Mouse (Mus musculus) neural tube, embryonic 11.5 days (tissue): ENCODE results near the gene Itgb5. TPM values are rescaled to one million over a fixed set of nuclear protein-coding genes. Genes with fewer than 3 reads are reported as not detected.

Experiments used
- ATAC-seq: fragments of 200-750 bp; cut with Nextera tagmentation; 2 replicates; pipeline ENCODE4 v1.8.0; 2017; ENCODE audit warnings: moderate number of reproducible peaks, mild to moderate bottlenecking, moderate TSS enrichment, moderate library complexity; ENCODE audit not compliant: insufficient read depth, low FRiP score, low TSS enrichment
- DNase-seq: peaks from one replicate; pipeline ENCODE4 v3.0.0-alpha.2; 2015; ENCODE audit warnings: low spot score
- H3K27ac ChIP-seq: fragments of 300-500 bp; sonication (generic); 2 replicates; pipeline ENCODE4 v1.5.1; 2014; ENCODE audit warnings: low read depth, mild to moderate bottlenecking, low read length
- H3K27me3 ChIP-seq: fragments of 300-500 bp; sonication (generic); 2 replicates; pipeline ENCODE4 v1.6.1; 2014; ENCODE audit warnings: mild to moderate bottlenecking, low read length, mixed read lengths; ENCODE audit not compliant: control insufficient read depth, insufficient read depth
- H3K36me3 ChIP-seq: fragments of 300-500 bp; sonication (generic); 2 replicates; pipeline ENCODE4 v1.6.1; 2014; ENCODE audit warnings: mild to moderate bottlenecking, low read length, moderate library complexity, mixed read lengths; ENCODE audit not compliant: control insufficient read depth, insufficient read depth
- H3K4me1 ChIP-seq: fragments of 300-500 bp; sonication (generic); 2 replicates; pipeline ENCODE4 v1.6.1; 2014; ENCODE audit warnings: low read length, mixed read lengths; ENCODE audit not compliant: control insufficient read depth, insufficient read depth
- H3K4me2 ChIP-seq: fragments of 300-500 bp; sonication (generic); 2 replicates; pipeline ENCODE4 v1.6.1; 2014; ENCODE audit warnings: low read depth, mild to moderate bottlenecking, moderate library complexity
- H3K4me3 ChIP-seq: fragments of 300-500 bp; sonication (generic); 2 replicates; pipeline ENCODE4 v1.5.1; 2014; ENCODE audit warnings: low read depth, low read length
- H3K9ac ChIP-seq: fragments of 300-500 bp; sonication (generic); 2 replicates; pipeline ENCODE4 v1.6.1; 2014; ENCODE audit warnings: mild to moderate bottlenecking, low read length
- H3K9me3 ChIP-seq: fragments of 300-500 bp; sonication (generic); 2 replicates; pipeline ENCODE4 v1.6.1; 2016; ENCODE audit warnings: low read length; ENCODE audit not compliant: control insufficient read depth
- WGBS: fragments of 180-500 bp; shearing (Covaris S2); extraction: QIAGEN DNeasy Blood & Tissue Kit; methylation state at CpG from one replicate; pipeline ENCODE4 v1.1.7; 2014; 5-methylcytosine and 5-hydroxymethylcytosine counted together
- polyA plus RNA-seq: library from polyadenylated mRNA; unstranded; fragments of >200 nt; fragmentation: Nextera tagmentation; extraction: Ambion mirVana; gene quantifications from 2 replicates; pipeline ENCODE4 v1.2.1, GENCODE M21; 2014

The Itgb5 gene
- polyA plus RNA-seq, 1 experiment from 2014 or later, result 32.4 TPM

DNA sequence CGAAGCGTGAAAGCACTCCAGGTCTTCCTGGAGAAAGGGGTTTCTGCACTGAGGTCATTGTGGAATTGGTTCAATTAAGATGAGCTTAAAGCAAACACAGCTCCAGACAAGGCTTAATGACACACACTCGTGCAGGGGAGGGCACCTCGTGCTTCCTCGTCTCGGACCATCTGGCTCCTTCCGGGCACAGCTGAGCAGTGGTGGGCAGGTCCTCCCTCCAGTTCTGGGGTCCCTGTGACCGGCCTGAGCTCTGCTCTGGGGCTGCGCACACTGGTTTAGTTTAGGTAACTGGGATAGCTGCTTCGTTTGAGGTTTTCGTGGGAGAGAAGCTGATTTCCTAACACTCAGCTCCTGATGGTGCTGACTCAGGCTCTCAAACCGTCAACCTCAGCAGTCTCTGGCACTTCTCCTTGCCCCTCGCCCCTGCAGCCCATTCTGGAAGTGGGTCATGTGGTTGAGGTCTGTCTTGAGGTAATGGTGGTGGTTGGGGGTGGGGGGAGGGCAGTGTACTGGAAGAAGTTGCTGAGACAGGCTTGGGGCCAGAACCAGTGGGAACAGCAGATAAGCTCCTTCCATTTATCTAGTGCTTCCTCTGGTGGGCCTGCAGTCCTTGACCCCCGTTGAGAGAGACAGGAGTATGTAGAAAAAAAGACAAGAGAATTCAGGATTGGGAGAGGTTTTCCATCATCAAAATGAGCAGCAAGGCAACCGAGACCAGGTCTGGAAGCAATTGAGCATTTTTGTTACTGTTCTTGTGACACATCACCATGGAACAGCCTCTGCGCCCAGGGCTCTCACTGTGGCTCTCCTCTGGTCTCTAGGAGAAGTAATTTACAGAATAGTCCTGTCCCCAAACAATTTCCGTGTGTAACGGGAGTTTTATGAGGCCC, 92.9 kb downstream of the Itgb5 start:
- 35% methylated on average over 18 of the region's 18 CpGs for WGBS
- no peak for DNase-seq

DNA sequence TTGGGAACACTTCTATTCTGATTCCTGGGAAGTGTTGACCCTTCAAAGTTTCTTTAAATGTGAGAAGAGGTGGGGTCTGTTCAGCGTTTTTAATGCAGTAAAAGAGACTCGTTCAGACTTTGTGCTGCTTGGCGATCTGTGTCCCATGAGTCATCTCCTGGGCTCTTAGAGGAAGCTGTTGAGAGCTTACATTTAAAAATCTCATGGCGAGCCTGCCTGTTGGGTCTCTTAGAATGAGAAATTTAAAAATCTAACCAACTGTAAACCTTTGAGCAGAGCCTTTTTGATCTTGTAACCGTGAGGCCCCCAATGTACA, 93.5 kb downstream of the Itgb5 start:
- Histone ChIP-seq H3K4me3 (no peak overlapping the region), H3K27ac (no peak overlapping the region)
- ATAC-seq, result no peak

More for the DNA sequence above, 92.9 kb downstream of the Itgb5 start:
- Histone ChIP-seq H3K9me3 (no peaks in the 10 kb centered on the region), H3K4me1 (no peaks in the 10 kb centered on the region; the same call in 1 of the 2 replicates), H3K4me2 (no peak overlapping the region), H3K27ac (no peak overlapping the region), H3K27me3 (no peaks in the 10 kb centered on the region), H3K9ac (no peak overlapping the region), H3K4me3 (no peak overlapping the region), H3K36me3 (no peaks in the 10 kb centered on the region)
- ATAC-seq, result no peak

DNA sequence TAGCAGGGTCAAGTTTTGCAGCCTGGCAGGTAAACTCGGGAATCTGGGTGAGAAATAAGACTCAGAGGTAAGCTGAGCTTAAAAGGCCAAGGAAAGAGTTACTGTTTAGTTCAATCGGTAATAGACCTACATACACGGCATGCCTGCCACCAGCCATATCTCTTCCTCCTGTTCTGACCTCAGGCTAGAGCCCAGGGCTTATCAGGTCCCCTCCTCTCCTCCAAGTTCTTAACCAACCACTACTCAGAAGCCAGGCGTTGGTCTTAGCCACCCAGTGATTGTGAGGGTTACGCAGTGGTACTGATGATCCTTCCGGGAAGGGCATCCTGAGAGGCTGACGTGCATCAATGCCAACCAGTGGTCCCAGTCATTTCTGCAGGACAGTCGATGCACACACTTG, 94.3 kb downstream of the Itgb5 start:
- no peaks in the 10 kb centered on the region for H3K36me3 ChIP-seq
- no peak overlapping the region for H3K4me3 ChIP-seq
- no peak overlapping the region for H3K4me2 ChIP-seq
- H3K9ac ChIP-seq, result no peak overlapping the region
- ATAC-seq, result no peak
- no peaks in the 10 kb centered on the region for H3K9me3 ChIP-seq
- WGBS, result 87% methylated on average over 8 of the region's 8 CpGs
- H3K27me3 ChIP-seq, result no peaks in the 10 kb centered on the region
- no peak overlapping the region for H3K27ac ChIP-seq
- no peak for DNase-seq
- no peaks in the 10 kb centered on the region; the same call in 1 of the 2 replicates for H3K4me1 ChIP-seq

More for the DNA sequence above, 93.5 kb downstream of the Itgb5 start:
- WGBS, result 44% methylated on average over 5 of the region's 5 CpGs
- Histone ChIP-seq H3K4me2 (no peak overlapping the region), H3K27me3 (no peaks in the 10 kb centered on the region), H3K36me3 (no peaks in the 10 kb centered on the region), H3K4me1 (no peaks in the 10 kb centered on the region; the same call in 1 of the 2 replicates), H3K9ac (no peak overlapping the region), H3K9me3 (no peaks in the 10 kb centered on the region)
- no peak for DNase-seq

DNA sequence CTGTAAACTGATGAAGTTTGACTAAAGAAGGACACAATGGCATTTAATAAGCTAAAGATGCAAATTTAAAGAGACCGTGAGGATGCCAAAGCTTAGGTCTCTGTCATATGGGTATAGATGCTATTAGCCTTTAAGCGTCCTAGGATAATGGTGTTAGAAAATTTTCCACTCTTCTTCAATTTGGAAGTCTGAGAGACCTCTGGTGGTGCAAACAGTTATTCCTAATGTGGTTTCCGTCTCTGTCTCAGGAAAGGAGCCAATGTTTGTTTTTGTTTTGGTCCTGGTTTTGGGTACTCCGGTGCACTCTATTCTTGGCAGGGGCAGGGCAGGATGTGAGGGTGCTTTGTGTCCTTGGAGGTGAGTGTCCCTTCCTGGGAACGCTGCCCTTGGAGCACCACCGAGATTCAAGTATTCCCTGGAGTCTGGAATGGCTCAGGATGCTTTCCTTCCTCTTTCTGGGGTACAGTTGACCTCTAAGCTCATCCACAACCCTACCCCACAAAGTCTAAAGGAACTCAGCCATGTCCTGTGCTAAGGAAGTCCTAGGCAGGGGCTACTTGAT, 97.9 kb downstream of the Itgb5 start:
- Histone ChIP-seq H3K4me3 (no peak overlapping the region), H3K4me2 (no peak overlapping the region), H3K36me3 (no peaks in the 10 kb centered on the region), H3K27ac (no peak overlapping the region), H3K4me1 (no peaks in the 10 kb centered on the region; the same call in 1 of the 2 replicates), H3K9ac (no peak overlapping the region), H3K27me3 (no peaks in the 10 kb centered on the region), H3K9me3 (no peaks in the 10 kb centered on the region)
- ATAC-seq (no peak), DNase-seq (no peak)
- 80% methylated on average over 6 of the region's 6 CpGs for WGBS

DNA sequence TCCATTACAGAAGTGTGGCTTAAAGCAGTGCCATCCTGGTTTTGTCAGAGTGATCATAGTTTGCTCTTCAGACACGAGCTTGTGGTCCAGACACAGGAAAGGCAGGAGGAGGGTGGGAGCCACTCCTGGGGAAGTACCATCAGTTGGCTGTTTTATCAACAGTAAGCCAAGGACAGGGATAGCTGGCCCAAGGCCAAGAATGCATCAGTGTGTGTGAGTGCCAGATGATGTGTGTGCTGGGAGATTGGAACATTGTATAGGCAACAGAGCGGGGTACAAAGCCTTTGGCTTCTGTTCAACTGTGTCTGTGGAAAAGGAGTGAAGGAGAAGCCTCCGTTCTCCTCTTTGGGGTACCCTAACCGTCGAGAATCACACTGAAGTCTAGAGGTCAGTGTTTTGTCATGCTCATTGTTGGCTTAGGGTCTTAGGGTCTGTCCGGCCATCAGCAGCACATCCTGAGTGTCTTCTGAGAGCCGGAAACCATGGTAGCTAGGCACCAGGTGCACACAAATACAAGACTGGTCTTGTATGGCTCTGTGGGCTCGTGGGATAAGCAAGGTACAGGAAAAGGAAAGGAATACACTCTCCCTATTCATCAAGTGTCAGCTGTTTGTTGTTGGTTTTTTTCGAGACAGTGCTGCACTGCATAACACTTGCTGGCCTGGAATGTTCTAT, 99.5 kb downstream of the Itgb5 start:
- Histone ChIP-seq H3K4me3 (no peak overlapping the region), H3K36me3 (no peaks in the 10 kb centered on the region), H3K27me3 (no peaks in the 10 kb centered on the region), H3K27ac (no peak overlapping the region), H3K4me1 (no peaks in the 10 kb centered on the region), H3K4me2 (no peak overlapping the region), H3K9ac (no peak overlapping the region), H3K9me3 (no peaks in the 10 kb centered on the region)
- WGBS, result 85% methylated on average over 9 of the region's 9 CpGs
- DNase-seq (no peak), ATAC-seq (no peak)

DNA sequence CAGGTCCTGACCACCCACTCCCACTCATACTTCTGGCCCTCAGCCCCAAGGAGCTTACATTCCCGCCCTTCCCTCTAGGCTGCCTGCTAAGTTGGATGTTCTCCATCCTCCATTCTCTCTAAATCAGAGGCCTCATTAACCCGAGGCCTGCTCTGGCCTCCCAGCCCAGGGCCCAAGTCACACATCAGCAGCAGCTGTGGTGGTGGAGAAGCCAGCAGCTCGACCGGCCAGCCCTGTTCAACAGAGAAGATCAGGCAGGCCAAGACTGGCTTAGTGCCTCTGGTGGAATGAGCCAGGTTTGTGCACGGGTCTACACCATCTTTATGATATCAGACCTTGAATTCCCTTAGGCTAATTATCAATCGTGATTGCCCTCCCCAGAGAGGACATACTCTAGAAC, 101.3 kb downstream of the Itgb5 start:
- ATAC-seq (no peak), DNase-seq (no peak)
- Histone ChIP-seq H3K4me3 (no peak overlapping the region), H3K4me2 (no peak overlapping the region), H3K4me1 (no peaks in the 10 kb centered on the region), H3K27me3 (no peaks in the 10 kb centered on the region), H3K27ac (no peak overlapping the region), H3K36me3 (no peaks in the 10 kb centered on the region), H3K9me3 (no peaks in the 10 kb centered on the region), H3K9ac (no peak overlapping the region)
- 85% methylated on average over 6 of the region's 6 CpGs for WGBS

DNA sequence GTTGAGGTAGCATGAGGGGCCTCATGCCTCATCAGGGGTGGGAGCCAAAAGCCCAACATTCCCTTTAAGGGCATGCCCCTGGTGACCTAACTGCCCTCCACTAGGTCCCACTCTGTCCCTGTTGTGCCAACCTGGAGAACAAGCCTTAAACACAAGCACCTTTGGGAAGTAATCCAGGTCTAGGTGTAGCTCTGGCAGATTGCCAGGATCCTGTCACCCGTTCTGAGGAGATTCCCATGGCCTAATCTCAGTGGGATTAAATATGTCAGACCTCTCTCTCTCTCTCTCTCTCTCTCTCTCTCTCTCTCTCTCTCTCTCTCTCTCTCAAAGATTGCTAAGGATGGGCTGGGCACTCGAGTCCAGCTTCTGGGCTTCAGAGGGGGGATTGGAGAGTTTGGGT, 102.2 kb downstream of the Itgb5 start:
- Histone ChIP-seq H3K9ac (no peak overlapping the region), H3K36me3 (no peaks in the 10 kb centered on the region), H3K27me3 (no peaks in the 10 kb centered on the region), H3K4me2 (no peak overlapping the region), H3K4me1 (no peaks in the 10 kb centered on the region), H3K4me3 (no peak overlapping the region), H3K9me3 (no peaks in the 10 kb centered on the region), H3K27ac (no peak overlapping the region)
- DNase-seq (no peak), ATAC-seq (no peak)
- WGBS, result 73% methylated on average over 2 of the region's 2 CpGs

DNA sequence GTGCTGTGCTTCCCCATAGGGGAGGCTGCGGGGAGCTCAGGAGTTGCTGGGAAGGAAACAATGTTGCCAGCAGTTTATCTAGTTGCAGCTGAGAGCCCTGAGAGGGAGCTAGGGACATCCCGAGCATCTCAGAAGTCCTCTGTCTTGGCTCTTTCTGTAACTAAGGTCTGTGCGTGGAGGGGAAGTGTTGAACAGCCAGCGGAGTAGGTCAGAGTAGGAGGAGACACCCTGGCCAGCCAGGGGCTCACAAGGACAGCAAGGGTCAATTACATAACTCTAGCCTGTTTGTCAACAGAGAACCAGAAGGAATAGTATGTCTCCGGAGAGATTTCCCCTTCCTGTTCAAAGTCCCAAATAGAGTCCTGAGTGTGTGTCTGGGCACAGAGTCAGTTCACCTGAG, 102.7 kb downstream of the Itgb5 start:
- Histone ChIP-seq H3K4me3 (no peak overlapping the region), H3K9me3 (no peaks in the 10 kb centered on the region), H3K9ac (no peak overlapping the region), H3K27me3 (no peaks in the 10 kb centered on the region), H3K36me3 (no peaks in the 10 kb centered on the region), H3K4me1 (no peaks in the 10 kb centered on the region), H3K27ac (no peak overlapping the region), H3K4me2 (no peak overlapping the region)
- 81% methylated on average over 5 of the region's 5 CpGs for WGBS
- no peak for DNase-seq
- no peak for ATAC-seq
